Mouse (Mus musculus) cerebellum, adult 9-11 months (tissue): ENCODE results near the gene Styk1.

Source experiments
- DNase-seq: peaks from one replicate; pipeline ENCODE4 v3.0.0; 2022

Gene Styk1

DNA sequence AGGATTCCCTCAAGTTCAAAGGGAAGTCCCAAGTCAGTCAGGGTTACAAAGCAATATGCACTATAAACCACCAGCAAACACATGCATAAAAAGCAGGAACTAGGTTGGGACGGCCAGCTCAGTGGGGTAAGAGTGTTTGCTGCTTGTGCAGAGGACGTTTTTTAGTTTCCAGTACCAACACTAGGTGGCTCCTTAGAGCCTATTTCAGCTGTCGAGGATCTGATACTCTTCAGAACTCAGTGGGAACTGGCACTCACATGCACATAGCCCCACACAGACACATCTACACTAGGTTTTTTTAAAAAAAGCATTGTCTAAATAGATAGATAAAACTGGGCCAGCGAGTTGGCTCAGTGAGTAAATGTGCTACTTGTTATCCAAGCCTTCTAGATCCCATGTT lies 13.7 kb upstream of the Styk1 start:
- DNase-seq, result no peak

DNA sequence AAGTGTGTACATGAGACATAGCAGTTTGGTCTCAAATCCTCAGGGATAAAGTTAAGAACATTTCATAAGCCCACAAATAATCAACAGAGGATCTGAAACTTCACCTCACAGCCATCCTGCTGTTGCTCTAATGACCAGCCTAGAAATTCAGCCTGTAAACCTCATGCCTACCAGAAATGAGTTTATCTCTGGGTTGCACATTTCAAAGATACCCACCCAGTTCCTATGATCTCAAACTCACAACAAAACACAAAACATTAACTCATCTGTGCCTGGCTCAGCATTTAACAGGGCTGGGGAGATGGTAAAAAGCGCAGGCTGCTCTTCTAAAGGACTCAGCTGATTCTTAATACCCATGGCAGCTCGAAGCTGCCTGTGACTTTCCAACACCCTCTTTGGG lies 11.0 kb upstream of the Styk1 start:
- DNase-seq, result no peak

GRCm38 (mm10) chr6:131362987-131363765 lies 9.8 kb upstream of the Styk1 start:
- DNase-seq, result no peak

DNA sequence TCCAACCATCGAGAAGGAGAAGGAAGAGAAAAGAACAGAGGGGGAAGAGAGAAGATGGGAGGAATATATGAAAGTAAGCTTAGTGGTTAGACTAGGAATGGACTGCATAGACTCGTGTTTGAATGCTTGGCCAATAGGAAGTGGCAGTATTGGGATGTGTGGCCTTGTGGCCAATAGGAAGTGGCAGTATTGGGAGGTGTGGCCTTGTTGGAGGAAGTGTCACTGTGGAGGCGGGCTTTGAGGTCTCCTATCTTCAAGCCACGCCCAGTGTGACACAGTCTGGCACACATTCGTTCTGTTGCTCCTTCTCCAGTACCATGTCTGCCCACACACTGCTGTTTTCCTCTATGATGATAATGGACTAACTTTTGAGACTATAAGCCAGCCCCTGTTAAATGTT lies 7.3 kb upstream of the Styk1 start:
- no peak for DNase-seq

DNA sequence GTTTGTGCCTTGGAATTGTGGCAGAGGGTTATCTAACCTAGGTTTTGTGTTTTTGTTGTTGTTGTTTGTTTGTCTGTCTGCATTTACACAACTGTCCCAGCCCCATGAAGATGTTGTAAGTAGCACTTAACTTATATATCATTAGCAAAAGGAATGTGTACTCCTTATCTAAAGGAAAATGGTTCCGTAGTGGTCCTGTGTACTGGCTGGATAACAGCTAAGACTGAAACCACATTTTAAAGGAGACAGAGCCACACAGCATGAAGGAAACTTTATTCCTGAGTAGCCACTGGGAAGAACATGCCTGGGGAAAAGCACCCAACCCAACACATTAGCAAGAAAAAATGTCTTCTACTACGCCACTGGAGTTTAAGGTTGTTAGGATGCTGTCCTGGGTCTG lies 6.1 kb upstream of the Styk1 start:
- no peak for DNase-seq

DNA sequence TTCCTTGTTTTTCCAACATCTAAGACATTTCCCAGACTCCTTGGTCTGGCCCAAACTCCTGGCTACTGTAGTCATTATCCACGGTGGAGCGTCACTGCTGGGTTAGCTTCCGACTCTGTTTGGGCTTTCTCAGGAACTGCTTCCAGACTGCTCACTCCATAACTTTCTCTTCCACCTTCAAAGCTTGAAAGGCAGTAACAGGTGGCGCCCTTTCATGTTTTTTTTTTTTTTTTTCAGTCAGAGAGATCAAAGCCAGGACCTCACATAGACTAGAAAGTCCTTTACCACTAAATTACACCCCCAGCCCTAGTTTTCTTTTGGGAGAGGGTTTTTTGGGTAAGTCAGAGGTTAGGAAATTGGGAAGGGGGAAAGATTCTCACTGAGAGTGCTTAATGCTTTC lies 1.5 kb upstream of the Styk1 start:
- DNase-seq, result no peak

DNA sequence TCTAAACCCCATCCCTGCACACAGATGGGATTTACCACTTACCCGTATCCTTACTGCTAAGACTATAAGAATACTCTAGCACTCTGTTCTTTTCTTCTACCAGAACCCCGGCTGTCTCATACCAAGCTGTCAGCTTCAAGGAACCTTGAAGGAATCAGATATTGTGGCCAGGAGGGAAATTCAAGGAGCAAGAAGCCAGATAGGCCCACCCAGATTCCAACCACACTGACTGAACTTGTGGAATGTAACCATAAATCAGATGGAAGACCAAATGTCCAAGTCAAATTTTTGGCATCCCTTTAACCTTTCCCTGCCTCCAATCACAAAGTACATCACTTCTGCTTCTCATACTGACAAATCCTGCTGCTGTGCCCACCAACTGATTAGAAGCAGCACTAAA lies 6.4 kb downstream of the Styk1 start:
- no peak for DNase-seq

DNA sequence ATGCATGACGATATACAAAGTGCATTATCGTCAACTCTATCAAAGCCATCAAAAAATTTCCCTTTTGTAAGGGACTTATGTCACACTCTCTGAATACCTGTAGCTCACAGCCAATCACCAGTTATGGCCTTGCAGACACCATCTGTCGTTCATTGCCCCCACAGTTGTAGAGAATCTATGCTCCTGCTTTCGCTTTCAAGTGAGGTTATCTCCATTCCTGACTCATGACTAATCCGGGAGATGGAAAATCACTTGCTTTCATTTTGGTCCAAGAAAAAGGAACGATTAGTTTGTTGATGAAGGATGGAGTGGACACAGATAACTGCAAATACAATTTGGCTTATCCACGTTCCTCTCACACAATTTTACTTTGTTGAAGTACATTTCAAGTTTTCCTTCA lies 9.1 kb downstream of the Styk1 start:
- no peak for DNase-seq

- DNase-seq, result no peak
Measured at GRCm38 (mm10) chr6:131340082-131340481, 13.3 kb downstream of the Styk1 start.

GRCm38 (mm10) chr6:131339309-131339708 lies 14.1 kb downstream of the Styk1 start:
- no peak for DNase-seq

GRCm38 (mm10) chr6:131338787-131339186 lies 14.6 kb downstream of the Styk1 start:
- no peak for DNase-seq

DNA sequence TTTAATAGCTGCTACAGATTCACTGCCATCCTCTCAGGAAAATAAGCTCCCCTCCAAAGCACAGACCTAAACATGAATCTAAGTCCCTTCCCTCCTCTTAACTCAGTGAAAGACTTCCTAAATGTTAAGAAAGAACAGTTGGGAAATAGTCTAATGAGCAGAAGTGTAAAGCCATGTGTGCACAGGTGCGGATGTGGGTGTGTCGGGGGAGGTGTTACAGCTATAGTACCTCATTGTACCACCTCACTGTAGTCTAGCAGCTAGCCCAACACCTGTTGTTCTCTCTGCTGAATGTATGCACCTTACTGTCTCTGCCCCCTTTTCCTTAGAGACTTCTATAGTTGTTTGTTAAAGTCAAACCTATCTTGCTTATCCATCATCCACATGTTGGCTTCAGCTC lies 26.3 kb downstream of the Styk1 start:
- DNase-seq, result no peak

DNA sequence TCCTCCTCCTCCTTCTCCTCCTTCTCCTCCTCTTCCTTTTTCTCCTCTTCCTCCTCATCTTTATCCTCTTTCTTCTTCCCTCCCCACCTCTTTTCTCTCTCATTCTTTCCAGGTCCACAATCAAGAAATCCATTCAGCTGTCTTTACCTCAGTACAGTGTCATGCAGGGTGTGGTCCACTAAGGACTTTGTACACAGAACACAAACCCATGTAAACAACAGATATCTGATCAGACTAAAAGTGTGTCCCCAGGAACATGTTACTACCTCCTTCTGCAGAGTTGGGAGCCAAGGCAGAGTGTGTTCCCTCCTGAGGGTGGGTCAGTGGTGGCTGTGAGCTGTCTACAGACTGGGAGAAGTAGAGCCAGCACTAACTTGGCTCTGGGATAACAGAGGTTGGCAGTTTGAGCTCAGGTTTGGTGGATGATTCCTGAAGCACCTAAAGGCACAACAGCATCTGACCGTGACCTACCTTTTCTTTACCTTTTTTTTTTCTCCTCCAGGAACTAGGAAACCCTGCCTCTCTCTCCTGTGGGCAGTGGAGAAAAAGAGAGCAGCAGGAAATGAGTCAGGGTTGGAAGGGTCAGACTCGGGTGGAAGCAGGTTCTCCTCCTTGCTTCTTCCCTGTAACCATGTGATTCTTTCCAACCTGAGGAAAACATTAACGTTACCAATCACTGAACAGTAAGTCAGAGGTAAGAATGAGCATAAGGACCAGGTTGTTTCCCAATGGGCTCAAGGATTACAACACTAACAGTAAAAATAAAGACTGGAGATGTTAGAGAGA lies 31.4 kb downstream of the Styk1 start:
- no peak for DNase-seq

DNA sequence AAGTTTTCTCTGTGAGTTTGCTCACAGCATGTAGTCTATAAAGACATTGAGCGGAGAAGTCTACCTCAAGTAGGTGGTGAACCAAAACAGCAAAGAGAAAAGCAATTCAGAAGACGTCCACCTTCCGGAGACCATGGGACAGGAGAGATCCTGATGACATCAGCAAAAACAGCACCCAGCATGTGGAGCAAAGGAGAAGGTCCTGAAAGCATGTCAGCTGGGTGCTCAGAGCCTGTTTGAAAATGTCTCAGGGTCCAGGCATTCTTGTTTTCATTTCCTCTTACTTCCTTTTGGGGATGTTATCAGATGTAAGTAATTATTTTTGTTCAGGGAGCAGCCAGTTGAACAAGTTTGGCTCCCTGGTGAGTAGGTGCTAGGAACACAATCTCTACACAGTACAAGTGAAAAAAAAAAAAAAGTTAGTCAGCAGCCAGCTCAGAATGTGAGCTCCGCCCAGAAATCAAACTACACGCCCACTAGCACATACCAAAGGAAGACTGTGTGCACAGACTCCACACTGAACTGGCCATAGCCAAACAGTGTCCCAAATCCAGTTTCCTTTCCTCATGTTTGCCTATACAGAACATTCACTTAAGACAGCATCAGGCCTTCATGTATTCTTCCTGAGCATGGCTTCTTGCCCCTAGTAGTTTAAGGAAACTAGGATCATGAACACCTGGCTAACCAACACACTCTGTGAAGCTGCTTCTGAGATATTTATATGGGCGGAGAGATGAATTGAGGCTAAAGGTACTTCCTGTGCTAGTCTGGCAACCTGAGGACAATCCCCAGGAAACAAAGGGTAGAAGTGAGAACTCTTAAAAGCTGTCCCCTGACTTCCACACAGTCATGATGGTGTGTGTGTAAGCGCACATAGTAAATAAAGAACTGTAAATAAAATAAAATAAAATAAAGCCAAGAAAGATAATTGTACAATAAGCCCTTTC lies 37.0 kb downstream of the Styk1 start:
- DNase-seq, result no peak

DNA sequence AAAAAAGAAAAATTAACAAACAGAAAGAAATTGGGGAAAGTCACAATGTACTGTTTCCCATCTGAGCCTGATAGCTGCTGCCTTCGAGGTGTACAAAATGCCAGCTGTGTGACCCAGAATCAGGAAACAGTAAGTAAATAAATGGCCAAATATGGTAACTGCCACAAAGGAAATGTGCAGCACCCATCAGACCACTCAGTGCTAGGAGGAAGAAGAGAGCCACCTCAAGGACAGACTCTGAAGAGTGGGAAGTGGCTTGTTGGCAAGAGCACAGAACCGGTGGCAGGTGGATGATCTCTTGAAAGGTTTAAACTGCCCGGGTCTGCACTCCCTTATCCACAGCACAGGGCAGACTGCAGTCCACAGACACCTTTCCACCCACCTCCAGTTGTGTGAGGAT lies 45.4 kb downstream of the Styk1 start:
- DNase-seq, result no peak

GRCm38 (mm10) chr6:131304776-131305175 lies 48.6 kb downstream of the Styk1 start:
- DNase-seq, result no peak

GRCm38 (mm10) chr6:131298531-131298930 lies 54.9 kb downstream of the Styk1 start:
- DNase-seq, result no peak

DNA sequence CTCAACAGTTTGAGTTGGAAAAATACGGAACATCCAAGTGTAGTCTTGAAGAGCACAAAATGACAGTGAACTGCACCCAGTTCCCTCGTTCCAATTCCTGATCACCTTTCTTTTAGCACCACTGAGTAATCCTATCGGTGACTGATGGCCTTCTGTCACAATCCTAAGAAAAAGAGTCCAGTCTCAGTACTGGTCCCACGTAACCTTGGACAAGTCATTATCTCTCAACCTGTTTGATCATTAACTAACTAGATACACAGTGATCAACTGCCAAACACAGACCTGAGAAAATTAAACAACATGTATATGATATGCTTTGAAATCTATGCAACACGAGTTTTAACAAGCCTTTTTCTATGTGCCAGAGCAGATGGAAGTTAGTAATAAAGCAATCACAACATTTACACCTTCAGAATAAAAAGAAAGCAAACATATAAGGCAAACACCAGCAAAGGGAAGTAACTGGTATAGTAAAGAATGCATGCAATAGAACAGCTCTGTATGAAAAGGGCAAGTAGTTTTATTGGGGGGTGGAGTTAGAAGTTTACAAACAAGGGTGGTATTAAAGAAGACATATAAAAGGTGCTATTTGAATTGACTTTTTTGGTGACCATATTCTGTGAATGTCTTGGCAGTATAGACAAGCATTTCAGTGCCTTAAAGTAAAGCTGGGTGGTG lies 58.8 kb downstream of the Styk1 start:
- no peak for DNase-seq

GRCm38 (mm10) chr6:131293916-131294315 lies 59.5 kb downstream of the Styk1 start:
- DNase-seq, result no peak

GRCm38 (mm10) chr6:131292991-131293788 lies 60.2 kb downstream of the Styk1 start, which contains the start of gene Magohb:
Magohb (minus strand) TSS chr6:131293244.
- peak; percentile 85 for DNase-seq

DNA sequence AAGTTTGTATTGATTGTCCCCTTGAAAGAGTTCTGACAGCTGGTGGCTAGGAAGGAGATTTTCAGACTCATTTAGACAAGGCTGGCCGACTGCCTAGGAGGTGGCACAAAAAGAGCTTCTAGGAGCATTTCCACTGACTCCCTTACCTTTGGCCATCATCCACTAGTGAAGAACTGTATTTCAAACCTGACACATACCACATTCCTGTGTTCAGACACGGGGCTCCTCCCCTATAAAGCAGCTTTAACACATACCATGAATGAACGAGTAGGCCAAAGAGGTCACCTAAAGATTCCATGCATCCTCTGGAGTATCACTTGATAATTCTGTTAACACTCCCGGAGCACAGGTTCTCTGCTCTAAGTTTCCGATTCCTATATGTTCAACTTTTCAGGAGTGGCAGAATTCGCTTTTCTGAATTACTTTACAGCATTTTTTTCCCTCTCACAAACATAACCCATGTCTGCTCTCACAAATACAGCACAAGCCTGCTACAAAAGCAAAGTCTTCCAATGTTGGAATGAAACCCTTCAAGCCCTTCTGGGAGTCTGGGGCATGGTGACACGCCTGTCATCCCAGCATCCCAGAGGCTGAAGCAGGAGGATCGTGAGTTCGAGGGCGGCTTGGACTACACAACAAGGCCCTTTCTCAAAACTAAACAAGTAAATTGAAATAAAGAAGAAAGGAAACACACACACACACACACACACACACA lies 61.0 kb downstream of the Styk1 start:
- DNase-seq, result peak; percentile 12
